Mouse (Mus musculus): ENCODE measurements around the gene Tprgl. TPM values are rescaled to one million over a fixed set of nuclear protein-coding genes. Genes with fewer than 3 reads are reported as not detected.
A peak's percentile ranks its signal among the peaks of the same experiment; 100 is the strongest.

Tprgl gene
- 95.7 and 106 TPM in 2 replicates for polyA plus RNA-seq (2012; rRNA removed)
- polyA plus RNA-seq (2014; fragmentation: Nextera tagmentation; extraction: Ambion mirVana), result 156 and 157 TPM in 2 replicates

DNA sequence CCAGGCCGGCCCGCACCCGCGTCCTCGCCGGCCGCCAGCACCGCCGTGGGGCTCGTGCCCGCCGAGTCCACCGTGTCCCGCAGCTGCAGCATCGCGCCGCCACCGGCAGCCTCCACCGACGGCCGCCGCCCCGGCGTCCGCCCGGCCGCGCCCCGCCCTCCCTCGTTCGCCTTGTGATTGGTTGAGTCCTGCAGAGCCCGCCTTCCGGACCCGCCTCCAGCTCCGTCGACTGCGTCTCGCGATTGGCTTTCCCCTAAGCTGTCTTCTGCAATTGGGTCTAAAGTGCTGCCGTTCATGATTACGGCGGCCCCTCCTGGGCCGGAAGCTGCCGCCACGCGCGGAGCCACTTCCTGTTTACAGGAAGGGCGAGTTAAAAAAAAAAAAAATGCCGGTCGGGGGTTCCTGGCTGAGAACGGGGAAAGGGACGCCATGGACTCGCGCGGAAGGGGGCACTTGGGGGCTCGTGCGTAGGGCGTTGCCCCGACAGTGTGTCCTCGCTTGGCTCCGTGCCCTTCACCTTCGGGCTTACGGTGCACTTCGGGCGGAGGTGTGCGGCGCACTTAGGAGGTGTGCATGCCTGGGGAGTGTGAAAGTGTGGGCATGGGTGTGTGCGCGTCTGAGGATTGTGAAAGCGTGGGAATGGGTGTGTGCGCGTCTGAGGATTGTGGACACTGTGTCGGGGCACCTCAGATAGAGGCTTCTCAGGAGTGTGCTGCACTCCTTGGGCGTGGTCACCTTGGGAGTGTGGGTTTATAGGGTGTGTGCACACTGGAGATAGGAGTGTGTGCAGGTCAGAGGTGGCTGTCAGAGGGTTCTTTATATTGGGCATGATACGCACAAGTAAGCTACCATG, at the start of gene Tprgl:
Tprgl (minus strand) TSS at position 129 of the 853 bp plus-strand sequence.
- H3K9me3 ChIP-seq (ENCODE audit: control insufficient read depth, low read length), result no peaks in the 10 kb centered on the region
- peak within 1 kb of the TSS; percentile 91 for H3K4me3 ChIP-seq (replicated peaks; ENCODE audit: low read length)
- ATAC-seq (ENCODE audit: low FRiP score, low read depth) (peak; percentile 98), DNase-seq (ENCODE audit: low spot score) (peak; percentile 95)
- H3K27me3 ChIP-seq (ENCODE audit: control insufficient read depth, insufficient read depth, low read length), result no peaks in the 10 kb centered on the region
- peak within 1 kb of the TSS; percentile 80 for H3K4me2 ChIP-seq (replicated peaks; ENCODE audit: low read depth, low read length, severe bottlenecking)
- TF ChIP-seq POLR2A (IDR thresholded peaks at IDR 0.05; ENCODE audit: borderline replicate concordance, extremely low read depth, insufficient read depth, insufficient read length), result 0 out of 2 replicates have a peak, but pooled peaks have one; percentile 50
- WGBS, result under 1% methylated on average over 54 of the region's 75 CpGs
- H3K9ac ChIP-seq (ENCODE audit: low read depth, low read length, severe bottlenecking), result peak within 1 kb of the TSS; percentile 66
- H3K27ac ChIP-seq (replicated peaks; ENCODE audit: low read depth, low read length), result 0 out of 2 replicates have a peak within 1 kb of the TSS, but pooled peaks have one; percentile 55
- peaks cover 15% of the 10 kb centered on the region for H3K4me1 ChIP-seq (ENCODE audit: control insufficient read depth, insufficient read depth, low read length)
- H3K36me3 ChIP-seq (ENCODE audit: control insufficient read depth, insufficient read depth, low read length), result peaks cover 30% of the 10 kb centered on the region

DNA sequence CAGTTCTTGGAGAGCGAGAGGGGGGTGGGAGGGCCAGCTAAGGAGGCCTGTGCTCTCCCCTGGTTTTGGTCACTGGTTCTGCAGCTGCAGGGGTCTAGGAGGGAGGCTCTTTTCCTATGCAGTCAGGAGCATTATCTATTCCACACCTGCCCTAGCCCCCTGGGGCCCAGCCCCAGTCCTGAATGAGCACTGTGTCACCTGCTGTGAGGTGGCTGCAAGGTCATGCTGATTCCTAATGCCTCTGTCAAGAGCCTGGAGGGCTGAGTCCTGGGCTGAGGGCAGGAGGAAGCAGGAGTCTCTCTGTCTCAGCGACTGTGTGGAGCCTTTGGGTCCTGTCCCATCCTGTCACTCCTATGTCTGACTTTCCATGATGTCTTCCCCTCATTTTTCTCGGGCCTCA, 49.4 kb upstream of the Tprgl start:
- Histone ChIP-seq H3K4me1 (ENCODE audit: control insufficient read depth, insufficient read depth, low read length) (peaks cover 11% of the 10 kb centered on the region), H3K9ac (ENCODE audit: low read depth, low read length, severe bottlenecking) (no peak overlapping the region)
- no peak for ATAC-seq (ENCODE audit: low FRiP score, low read depth)

DNA sequence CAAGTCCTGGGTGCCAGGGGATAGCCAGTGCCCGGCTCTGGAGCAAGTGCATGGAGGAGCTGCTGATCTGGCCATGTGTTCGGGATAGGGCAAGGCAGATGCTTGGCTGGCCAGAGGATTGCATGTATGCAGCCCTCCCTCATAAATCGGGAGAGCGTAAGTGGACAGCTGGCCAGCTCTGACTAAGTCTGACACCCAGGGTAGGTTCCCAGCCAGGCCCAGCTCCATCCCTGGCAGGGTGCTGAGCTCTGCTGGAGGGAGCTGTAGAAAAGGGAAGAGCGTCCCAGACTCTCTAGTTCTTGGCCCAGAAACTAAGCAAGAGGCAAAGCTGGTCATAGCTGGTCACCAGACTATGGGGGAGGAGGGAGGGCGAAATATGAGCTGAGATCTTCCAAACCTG, 48.6 kb upstream of the Tprgl start:
- Histone ChIP-seq H3K27me3 (ENCODE audit: control insufficient read depth, insufficient read depth, low read length) (no peaks in the 10 kb centered on the region), H3K9me3 (ENCODE audit: control insufficient read depth, low read length) (no peaks in the 10 kb centered on the region), H3K4me3 (replicated peaks; ENCODE audit: low read length) (no peak overlapping the region), H3K27ac (replicated peaks; ENCODE audit: low read depth, low read length) (no peak overlapping the region), H3K4me1 (ENCODE audit: control insufficient read depth, insufficient read depth, low read length) (peaks cover 11% of the 10 kb centered on the region), H3K36me3 (ENCODE audit: control insufficient read depth, insufficient read depth, low read length) (no peaks in the 10 kb centered on the region), H3K9ac (ENCODE audit: low read depth, low read length, severe bottlenecking) (no peak overlapping the region), H3K4me2 (replicated peaks; ENCODE audit: low read depth, low read length, severe bottlenecking) (no peak overlapping the region)
- TF ChIP-seq POLR2A (IDR thresholded peaks at IDR 0.05; ENCODE audit: borderline replicate concordance, extremely low read depth, insufficient read depth, insufficient read length), result no peak
- DNase-seq (ENCODE audit: low spot score) (no peak), ATAC-seq (ENCODE audit: low FRiP score, low read depth) (no peak)
- WGBS, result 63% methylated on average over 6 of the region's 6 CpGs

More for the DNA sequence above, 49.4 kb upstream of the Tprgl start:
- no peak for TF ChIP-seq POLR2A (IDR thresholded peaks at IDR 0.05; ENCODE audit: borderline replicate concordance, extremely low read depth, insufficient read depth, insufficient read length)
- Histone ChIP-seq H3K27me3 (ENCODE audit: control insufficient read depth, insufficient read depth, low read length) (no peaks in the 10 kb centered on the region), H3K4me3 (replicated peaks; ENCODE audit: low read length) (no peak overlapping the region), H3K4me2 (replicated peaks; ENCODE audit: low read depth, low read length, severe bottlenecking) (no peak overlapping the region), H3K36me3 (ENCODE audit: control insufficient read depth, insufficient read depth, low read length) (no peaks in the 10 kb centered on the region), H3K9me3 (ENCODE audit: control insufficient read depth, low read length) (no peaks in the 10 kb centered on the region), H3K27ac (replicated peaks; ENCODE audit: low read depth, low read length) (peak overlapping the region; percentile 61; the same call in 1 of the 2 replicates)
- WGBS, result 20% methylated on average over 3 of the region's 3 CpGs
- DNase-seq (ENCODE audit: low spot score), result no peak

DNA sequence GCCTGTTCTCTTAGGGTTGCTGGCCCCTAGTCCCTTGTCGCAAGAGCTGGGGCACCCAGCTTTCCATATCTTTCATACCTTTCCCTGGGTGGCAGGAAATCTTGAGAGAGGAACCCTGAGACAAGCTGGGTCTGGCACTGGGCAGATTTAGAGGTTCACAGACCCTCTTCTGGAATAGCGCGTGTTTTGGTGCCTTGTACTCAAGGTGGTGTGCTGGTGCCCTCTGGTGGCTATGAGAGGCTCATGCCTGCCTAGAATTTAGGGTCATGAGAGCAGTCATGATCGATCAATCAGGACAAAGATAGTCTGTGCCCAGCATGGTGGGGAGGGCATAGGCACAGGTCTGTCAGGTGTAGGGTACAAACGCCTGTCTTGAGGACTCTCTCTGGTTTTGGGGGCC, 46.8 kb upstream of the Tprgl start:
- WGBS, result 18% methylated on average over 5 of the region's 5 CpGs
- no peak for TF ChIP-seq POLR2A (IDR thresholded peaks at IDR 0.05; ENCODE audit: borderline replicate concordance, extremely low read depth, insufficient read depth, insufficient read length)
- no peaks in the 10 kb centered on the region for H3K9me3 ChIP-seq (ENCODE audit: control insufficient read depth, low read length)

DNA sequence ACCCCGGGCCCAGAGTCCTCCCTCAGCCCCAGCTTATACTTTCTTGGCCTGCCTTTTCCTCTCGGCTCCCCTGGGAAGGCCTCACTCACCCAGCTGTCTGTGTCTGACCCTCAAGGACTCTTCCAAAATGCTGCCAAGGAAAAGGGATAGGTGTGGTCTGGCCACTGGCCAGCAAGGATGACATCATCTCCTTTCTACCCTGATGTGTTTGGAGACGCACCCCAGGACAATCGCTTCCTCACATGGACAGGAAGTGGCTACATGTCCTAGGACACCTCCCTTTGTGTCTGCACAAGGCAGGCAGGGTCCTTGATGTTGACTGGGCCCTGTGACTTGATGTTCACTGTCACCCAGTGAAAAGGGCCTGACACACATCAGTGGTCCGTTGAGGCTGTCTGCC, 44.9 kb upstream of the Tprgl start:
- H3K4me2 ChIP-seq (replicated peaks; ENCODE audit: low read depth, low read length, severe bottlenecking), result no peak overlapping the region
- H3K4me3 ChIP-seq (replicated peaks; ENCODE audit: low read length), result no peak overlapping the region
- no peak overlapping the region for H3K27ac ChIP-seq (replicated peaks; ENCODE audit: low read depth, low read length)
- no peaks in the 10 kb centered on the region for H3K36me3 ChIP-seq (ENCODE audit: control insufficient read depth, insufficient read depth, low read length)
- no peak for DNase-seq (ENCODE audit: low spot score)
- WGBS, result 73% methylated on average over 5 of the region's 5 CpGs
- no peak for TF ChIP-seq POLR2A (IDR thresholded peaks at IDR 0.05; ENCODE audit: borderline replicate concordance, extremely low read depth, insufficient read depth, insufficient read length)
- ATAC-seq (ENCODE audit: low FRiP score, low read depth), result no peak
- H3K27me3 ChIP-seq (ENCODE audit: control insufficient read depth, insufficient read depth, low read length), result no peaks in the 10 kb centered on the region
- H3K4me1 ChIP-seq (ENCODE audit: control insufficient read depth, insufficient read depth, low read length), result no peaks in the 10 kb centered on the region
- H3K9ac ChIP-seq (ENCODE audit: low read depth, low read length, severe bottlenecking), result no peak overlapping the region
- no peaks in the 10 kb centered on the region for H3K9me3 ChIP-seq (ENCODE audit: control insufficient read depth, low read length)

More for the DNA sequence above, 46.8 kb upstream of the Tprgl start:
- Histone ChIP-seq H3K4me2 (replicated peaks; ENCODE audit: low read depth, low read length, severe bottlenecking) (no peak overlapping the region), H3K4me3 (replicated peaks; ENCODE audit: low read length) (no peak overlapping the region), H3K9ac (ENCODE audit: low read depth, low read length, severe bottlenecking) (0 out of 2 replicates have a peak overlapping the region, but pooled peaks have one; percentile 25), H3K4me1 (ENCODE audit: control insufficient read depth, insufficient read depth, low read length) (peaks cover 5% of the 10 kb centered on the region; the same call in 1 of the 2 replicates), H3K27ac (replicated peaks; ENCODE audit: low read depth, low read length) (no peak overlapping the region), H3K27me3 (ENCODE audit: control insufficient read depth, insufficient read depth, low read length) (no peaks in the 10 kb centered on the region), H3K36me3 (ENCODE audit: control insufficient read depth, insufficient read depth, low read length) (no peaks in the 10 kb centered on the region)
- DNase-seq (ENCODE audit: low spot score) (peak; percentile 78), ATAC-seq (ENCODE audit: low FRiP score, low read depth) (peak; percentile 48; the same call in 1 of the 2 replicates)
